Mouse (Mus musculus): ENCODE data around the gene Spen. TPM values are rescaled to one million over a fixed set of nuclear protein-coding genes. Genes with fewer than 3 reads are reported as not detected.

The Spen gene
- polyA plus RNA-seq, 1 experiment, result 29.2 TPM

GRCm38 (mm10) chr4:141479411-141479810 is 59.0 kb downstream of the Spen start:
- no peak overlapping the region for H3K4me3 ChIP-seq (ENCODE audit: insufficient read depth, low read length)
- H3K27ac ChIP-seq (ENCODE audit: insufficient read depth, low read depth, low read length), result no peak overlapping the region
- peaks cover 14% of the 10 kb centered on the region for H3K4me1 ChIP-seq (ENCODE audit: control insufficient read depth, insufficient read depth, low read length)
- TF ChIP-seq CTCF (IDR thresholded peaks at IDR 0.05; ENCODE audit: low read depth, low read length) (no peak), POLR2A (IDR thresholded peaks at IDR 0.05; ENCODE audit: borderline replicate concordance, low read depth, low read length) (no peak)

GRCm38 (mm10) chr4:141478794-141479193 is 59.6 kb downstream of the Spen start:
- no peak for TF ChIP-seq CTCF (IDR thresholded peaks at IDR 0.05; ENCODE audit: low read depth, low read length)
- TF ChIP-seq POLR2A (IDR thresholded peaks at IDR 0.05; ENCODE audit: borderline replicate concordance, low read depth, low read length), result no peak
- Histone ChIP-seq H3K4me1 (ENCODE audit: control insufficient read depth, insufficient read depth, low read length) (peaks cover 14% of the 10 kb centered on the region), H3K27ac (ENCODE audit: insufficient read depth, low read depth, low read length) (peak overlapping the region; percentile 86), H3K4me3 (ENCODE audit: insufficient read depth, low read length) (no peak overlapping the region)

- Histone ChIP-seq H3K4me1 (ENCODE audit: control insufficient read depth, insufficient read depth, low read length) (peaks cover 14% of the 10 kb centered on the region), H3K27ac (ENCODE audit: insufficient read depth, low read depth, low read length) (peak overlapping the region; percentile 86), H3K4me3 (ENCODE audit: insufficient read depth, low read length) (no peak overlapping the region)
- no peak for TF ChIP-seq POLR2A (IDR thresholded peaks at IDR 0.05; ENCODE audit: borderline replicate concordance, low read depth, low read length)
- no peak for TF ChIP-seq CTCF (IDR thresholded peaks at IDR 0.05; ENCODE audit: low read depth, low read length)
Measured at GRCm38 (mm10) chr4:141478225-141478624, 60.2 kb downstream of the Spen start.

GRCm38 (mm10) chr4:141477681-141478102 is 60.7 kb downstream of the Spen start:
- H3K4me1 ChIP-seq (ENCODE audit: control insufficient read depth, insufficient read depth, low read length), result peaks cover 14% of the 10 kb centered on the region
- TF ChIP-seq CTCF (IDR thresholded peaks at IDR 0.05; ENCODE audit: low read depth, low read length) (no peak), POLR2A (IDR thresholded peaks at IDR 0.05; ENCODE audit: borderline replicate concordance, low read depth, low read length) (no peak)
- peak overlapping the region; percentile 86 for H3K27ac ChIP-seq (ENCODE audit: insufficient read depth, low read depth, low read length)
- H3K4me3 ChIP-seq (ENCODE audit: insufficient read depth, low read length), result no peak overlapping the region

- no peak for TF ChIP-seq POLR2A (IDR thresholded peaks at IDR 0.05; ENCODE audit: borderline replicate concordance, low read depth, low read length)
- Histone ChIP-seq H3K4me1 (ENCODE audit: control insufficient read depth, insufficient read depth, low read length) (peaks cover 14% of the 10 kb centered on the region), H3K4me3 (ENCODE audit: insufficient read depth, low read length) (no peak overlapping the region), H3K27ac (ENCODE audit: insufficient read depth, low read depth, low read length) (no peak overlapping the region)
Measured at GRCm38 (mm10) chr4:141474431-141474830, 64.0 kb downstream of the Spen start.

- TF ChIP-seq CTCF (IDR thresholded peaks at IDR 0.05; ENCODE audit: low read depth, low read length) (no peak), POLR2A (IDR thresholded peaks at IDR 0.05; ENCODE audit: borderline replicate concordance, low read depth, low read length) (no peak)
- peaks cover 6% of the 10 kb centered on the region for H3K4me1 ChIP-seq (ENCODE audit: control insufficient read depth, insufficient read depth, low read length)
- no peak overlapping the region for H3K27ac ChIP-seq (ENCODE audit: insufficient read depth, low read depth, low read length)
- H3K4me3 ChIP-seq (ENCODE audit: insufficient read depth, low read length), result no peak overlapping the region
Measured at GRCm38 (mm10) chr4:141472641-141473321, 65.6 kb downstream of the Spen start.

- Histone ChIP-seq H3K27ac (ENCODE audit: insufficient read depth, low read depth, low read length) (no peak overlapping the region), H3K4me3 (ENCODE audit: insufficient read depth, low read length) (no peak overlapping the region), H3K4me1 (ENCODE audit: control insufficient read depth, insufficient read depth, low read length) (no peaks in the 10 kb centered on the region)
- TF ChIP-seq POLR2A (IDR thresholded peaks at IDR 0.05; ENCODE audit: borderline replicate concordance, low read depth, low read length), result no peak
- no peak for TF ChIP-seq CTCF (IDR thresholded peaks at IDR 0.05; ENCODE audit: low read depth, low read length)
Measured at GRCm38 (mm10) chr4:141471491-141471890, 66.9 kb downstream of the Spen start.

- Histone ChIP-seq H3K27ac (ENCODE audit: insufficient read depth, low read depth, low read length) (no peak overlapping the region), H3K4me3 (ENCODE audit: insufficient read depth, low read length) (no peak overlapping the region), H3K4me1 (ENCODE audit: control insufficient read depth, insufficient read depth, low read length) (no peaks in the 10 kb centered on the region)
- TF ChIP-seq POLR2A (IDR thresholded peaks at IDR 0.05; ENCODE audit: borderline replicate concordance, low read depth, low read length) (no peak), CTCF (IDR thresholded peaks at IDR 0.05; ENCODE audit: low read depth, low read length) (no peak)
Measured at GRCm38 (mm10) chr4:141469343-141469742, 69.1 kb downstream of the Spen start.

- Histone ChIP-seq H3K4me1 (ENCODE audit: control insufficient read depth, insufficient read depth, low read length) (no peaks in the 10 kb centered on the region), H3K27ac (ENCODE audit: insufficient read depth, low read depth, low read length) (no peak overlapping the region), H3K4me3 (ENCODE audit: insufficient read depth, low read length) (no peak overlapping the region)
- TF ChIP-seq CTCF (IDR thresholded peaks at IDR 0.05; ENCODE audit: low read depth, low read length) (no peak), POLR2A (IDR thresholded peaks at IDR 0.05; ENCODE audit: borderline replicate concordance, low read depth, low read length) (no peak)
Measured at GRCm38 (mm10) chr4:141468576-141468975, 69.8 kb downstream of the Spen start.

- Histone ChIP-seq H3K27ac (ENCODE audit: insufficient read depth, low read depth, low read length) (no peak overlapping the region), H3K4me1 (ENCODE audit: control insufficient read depth, insufficient read depth, low read length) (no peaks in the 10 kb centered on the region)
- TF ChIP-seq POLR2A (IDR thresholded peaks at IDR 0.05; ENCODE audit: borderline replicate concordance, low read depth, low read length) (no peak), CTCF (IDR thresholded peaks at IDR 0.05; ENCODE audit: low read depth, low read length) (no peak)
Measured at GRCm38 (mm10) chr4:141467581-141467927, 70.8 kb downstream of the Spen start.

More at GRCm38 (mm10) chr4:141467581-141467927, 70.8 kb downstream of the Spen start:
- no peak overlapping the region for H3K4me3 ChIP-seq (ENCODE audit: insufficient read depth, low read length)
